Mouse (Mus musculus): Measurements from ENCODE around the gene Kcnma1. TPM values are rescaled to one million over a fixed set of nuclear protein-coding genes. Genes with fewer than 3 reads are reported as not detected.

The Kcnma1 gene
- polyA plus RNA-seq, 1 experiment from 2014 or later = 0.39 TPM

DNA sequence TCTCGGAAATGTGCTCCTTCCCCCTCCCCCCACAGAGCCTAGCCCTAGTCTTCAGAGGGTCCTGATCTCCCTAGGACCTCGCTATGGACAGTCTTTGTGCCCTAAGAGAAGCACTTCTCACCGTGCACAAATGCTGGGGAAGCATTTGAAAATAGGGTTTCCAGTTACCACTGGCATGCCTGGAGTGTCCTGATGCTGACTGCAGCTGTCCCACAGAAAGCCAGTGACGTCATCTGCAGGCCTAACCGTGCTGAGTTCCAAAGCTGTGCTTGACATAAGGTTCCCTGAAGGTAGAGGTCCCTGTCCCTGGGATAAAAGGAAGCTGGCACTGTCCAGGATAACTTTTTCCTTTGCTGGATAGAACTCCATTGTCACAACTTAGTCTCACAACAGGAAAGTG, 71.1 kb downstream of the Kcnma1 start:
- H3K4me1 ChIP-seq (ENCODE audit: control insufficient read depth, insufficient read depth, low read length) = no peaks in the 10 kb centered on the region
- ATAC-seq (replicated peaks; ENCODE audit: insufficient number of reproducible peaks, low FRiP score, low TSS enrichment) = no peak

DNA sequence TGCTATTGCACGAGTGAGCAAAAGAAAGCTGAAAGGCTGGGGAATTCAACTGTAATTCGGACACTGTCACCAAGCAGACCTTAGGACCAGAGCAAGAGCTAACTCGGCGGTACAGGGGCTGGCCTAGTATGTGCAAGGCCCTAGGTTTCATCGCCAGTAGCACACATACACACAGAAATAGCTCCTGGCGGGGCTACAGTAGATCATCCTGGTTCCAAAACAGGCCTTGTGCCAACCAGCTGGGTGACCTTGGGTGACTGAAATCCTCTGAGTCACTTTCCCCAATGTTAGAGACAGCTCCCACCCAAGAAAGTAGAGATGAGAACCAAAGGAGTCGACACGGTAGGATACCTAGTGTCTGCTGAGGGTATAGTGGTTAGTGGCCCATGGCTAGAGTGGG, 72.2 kb downstream of the Kcnma1 start:
- H3K27me3 ChIP-seq (ENCODE audit: control insufficient read depth, insufficient read depth, low read length) = no peaks in the 10 kb centered on the region
- H3K9me3 ChIP-seq (replicated peaks; ENCODE audit: control insufficient read depth, low read length) = no peaks in the 10 kb centered on the region
- H3K27ac ChIP-seq (ENCODE audit: low read depth, low read length) = no peak overlapping the region
- H3K36me3 ChIP-seq (ENCODE audit: control insufficient read depth, insufficient read depth, low read length) = no peaks in the 10 kb centered on the region
- H3K4me2 ChIP-seq = no peak overlapping the region
- H3K4me1 ChIP-seq (ENCODE audit: control insufficient read depth, insufficient read depth, low read length) = no peaks in the 10 kb centered on the region
- 72% methylated on average over 8 of the region's 8 CpGs for WGBS (ENCODE audit: insufficient replicate concordance)
- H3K9ac ChIP-seq (ENCODE audit: low read depth, low read length) = no peak overlapping the region
- no peak for ATAC-seq (replicated peaks; ENCODE audit: insufficient number of reproducible peaks, low FRiP score, low TSS enrichment)
- no peak overlapping the region for H3K4me3 ChIP-seq (ENCODE audit: low read depth, low read length)

More for the DNA sequence above, 71.1 kb downstream of the Kcnma1 start:
- no peak overlapping the region for H3K4me2 ChIP-seq
- no peak overlapping the region for H3K9ac ChIP-seq (ENCODE audit: low read depth, low read length)
- no peak overlapping the region for H3K4me3 ChIP-seq (ENCODE audit: low read depth, low read length)
- no peak overlapping the region for H3K27ac ChIP-seq (ENCODE audit: low read depth, low read length)
- H3K9me3 ChIP-seq (replicated peaks; ENCODE audit: control insufficient read depth, low read length) = no peaks in the 10 kb centered on the region
- 46% methylated on average over 5 of the region's 5 CpGs for WGBS (ENCODE audit: insufficient replicate concordance)
- no peaks in the 10 kb centered on the region for H3K36me3 ChIP-seq (ENCODE audit: control insufficient read depth, insufficient read depth, low read length)
- H3K27me3 ChIP-seq (ENCODE audit: control insufficient read depth, insufficient read depth, low read length) = no peaks in the 10 kb centered on the region

DNA sequence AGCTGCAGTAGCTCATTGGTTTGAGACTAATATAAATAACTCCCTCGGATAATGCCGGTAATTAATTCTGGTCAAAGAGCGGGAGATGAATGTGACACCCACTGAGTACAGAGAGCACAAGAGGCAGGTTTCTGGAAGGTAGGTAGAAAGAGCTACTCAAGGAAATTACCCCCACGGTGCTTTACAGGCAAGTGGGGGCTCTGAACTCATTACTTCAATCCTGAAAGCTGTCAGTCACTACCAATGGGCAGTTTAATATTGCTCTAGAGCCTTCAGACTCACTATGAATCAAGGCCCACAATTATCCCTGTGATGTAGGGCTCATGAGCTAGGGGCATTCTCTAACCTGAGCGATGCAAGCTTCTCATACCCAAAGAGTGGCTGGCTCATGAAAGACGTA, 79.3 kb downstream of the Kcnma1 start:
- no peaks in the 10 kb centered on the region for H3K36me3 ChIP-seq (ENCODE audit: control insufficient read depth, insufficient read depth, low read length)
- WGBS (ENCODE audit: insufficient replicate concordance) = 82% methylated on average over 6 of the region's 6 CpGs

DNA sequence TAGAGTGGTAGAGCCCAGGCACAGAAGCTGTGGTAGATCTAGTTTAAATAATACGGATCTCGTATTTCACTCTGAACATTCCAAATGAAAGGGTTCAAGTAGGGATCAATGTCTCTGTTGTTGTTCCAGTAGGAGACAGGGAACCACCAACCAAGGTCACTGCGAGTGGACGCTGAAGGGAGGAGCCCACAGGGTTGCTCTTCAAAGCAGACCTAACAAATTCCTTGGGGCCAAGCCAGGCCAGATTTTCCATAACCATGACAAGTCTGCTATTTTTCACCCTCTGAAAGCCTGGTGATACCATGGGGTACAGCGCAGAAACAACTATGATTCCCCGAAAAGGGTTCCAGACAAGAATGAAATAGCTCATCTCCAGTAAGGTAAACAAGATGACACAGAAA, 82.6 kb downstream of the Kcnma1 start:
- H3K9ac ChIP-seq (ENCODE audit: low read depth, low read length) = no peak overlapping the region
- H3K27ac ChIP-seq (ENCODE audit: low read depth, low read length) = no peak overlapping the region
- H3K4me1 ChIP-seq (ENCODE audit: control insufficient read depth, insufficient read depth, low read length) = no peaks in the 10 kb centered on the region
- no peak for ATAC-seq (replicated peaks; ENCODE audit: insufficient number of reproducible peaks, low FRiP score, low TSS enrichment)
- no peak overlapping the region for H3K4me3 ChIP-seq (ENCODE audit: low read depth, low read length)
- WGBS (ENCODE audit: insufficient replicate concordance) = 63% methylated on average over 6 of the region's 6 CpGs
- no peak overlapping the region for H3K4me2 ChIP-seq
- no peaks in the 10 kb centered on the region for H3K27me3 ChIP-seq (ENCODE audit: control insufficient read depth, insufficient read depth, low read length)
- H3K9me3 ChIP-seq (replicated peaks; ENCODE audit: control insufficient read depth, low read length) = no peaks in the 10 kb centered on the region
- no peaks in the 10 kb centered on the region for H3K36me3 ChIP-seq (ENCODE audit: control insufficient read depth, insufficient read depth, low read length)

More for the DNA sequence above, 79.3 kb downstream of the Kcnma1 start:
- Histone ChIP-seq H3K27me3 (ENCODE audit: control insufficient read depth, insufficient read depth, low read length) (no peaks in the 10 kb centered on the region), H3K27ac (ENCODE audit: low read depth, low read length) (no peak overlapping the region), H3K9ac (ENCODE audit: low read depth, low read length) (no peak overlapping the region), H3K4me3 (ENCODE audit: low read depth, low read length) (no peak overlapping the region), H3K9me3 (replicated peaks; ENCODE audit: control insufficient read depth, low read length) (no peaks in the 10 kb centered on the region), H3K4me1 (ENCODE audit: control insufficient read depth, insufficient read depth, low read length) (no peaks in the 10 kb centered on the region), H3K4me2 (no peak overlapping the region)
- no peak for ATAC-seq (replicated peaks; ENCODE audit: insufficient number of reproducible peaks, low FRiP score, low TSS enrichment)

DNA sequence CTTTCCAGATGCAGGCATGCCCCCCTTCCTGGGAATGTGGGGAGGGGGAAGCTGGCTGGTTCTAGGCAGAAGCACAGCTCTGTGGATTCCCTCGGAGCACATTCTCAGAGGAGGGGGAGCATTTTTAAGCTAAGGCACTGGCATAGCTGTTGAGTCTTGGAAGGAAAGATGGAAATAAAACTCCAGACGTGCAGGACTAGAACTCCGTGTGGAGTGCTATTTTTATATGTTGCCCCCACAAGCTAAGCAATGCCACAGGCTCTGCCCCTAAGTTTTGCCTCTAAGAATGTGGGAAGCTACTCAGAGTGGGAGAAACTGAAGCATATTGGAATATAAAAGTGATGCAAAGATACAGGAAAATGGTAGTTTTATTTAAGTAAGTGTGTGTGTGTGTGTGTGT, 85.1 kb downstream of the Kcnma1 start:
- no peak overlapping the region for H3K4me2 ChIP-seq
- H3K27me3 ChIP-seq (ENCODE audit: control insufficient read depth, insufficient read depth, low read length) = no peaks in the 10 kb centered on the region

DNA sequence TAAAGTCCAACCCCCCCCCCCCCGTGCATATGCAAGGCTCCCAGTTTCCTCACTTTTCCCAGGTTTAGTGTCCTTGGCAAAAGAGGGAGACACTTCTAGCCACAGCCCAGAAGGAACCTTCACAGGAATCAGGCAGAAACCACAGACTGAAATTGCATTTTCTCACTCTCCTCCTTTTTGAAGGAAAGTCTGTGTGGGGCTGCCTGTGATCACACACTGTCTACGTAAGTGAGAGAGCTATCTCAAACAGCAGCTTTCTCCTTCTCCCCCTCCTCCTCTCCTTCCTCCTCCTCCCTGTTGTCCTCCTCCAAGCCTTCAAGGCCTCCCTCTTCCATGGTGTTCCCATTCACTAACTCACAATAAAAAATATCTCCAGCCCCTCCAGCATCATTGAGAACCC, 90.9 kb downstream of the Kcnma1 start:
- Histone ChIP-seq H3K9me3 (replicated peaks; ENCODE audit: control insufficient read depth, low read length) (no peaks in the 10 kb centered on the region), H3K9ac (ENCODE audit: low read depth, low read length) (no peak overlapping the region), H3K4me2 (no peak overlapping the region), H3K4me1 (ENCODE audit: control insufficient read depth, insufficient read depth, low read length) (no peaks in the 10 kb centered on the region), H3K36me3 (ENCODE audit: control insufficient read depth, insufficient read depth, low read length) (no peaks in the 10 kb centered on the region), H3K4me3 (ENCODE audit: low read depth, low read length) (no peak overlapping the region), H3K27me3 (ENCODE audit: control insufficient read depth, insufficient read depth, low read length) (no peaks in the 10 kb centered on the region), H3K27ac (ENCODE audit: low read depth, low read length) (no peak overlapping the region)
- no peak for ATAC-seq (replicated peaks; ENCODE audit: insufficient number of reproducible peaks, low FRiP score, low TSS enrichment)
- 76% methylated on average over 2 of the region's 2 CpGs for WGBS (ENCODE audit: insufficient replicate concordance)

More for the DNA sequence above, 85.1 kb downstream of the Kcnma1 start:
- H3K9ac ChIP-seq (ENCODE audit: low read depth, low read length) = no peak overlapping the region
- no peaks in the 10 kb centered on the region for H3K36me3 ChIP-seq (ENCODE audit: control insufficient read depth, insufficient read depth, low read length)
- no peaks in the 10 kb centered on the region for H3K9me3 ChIP-seq (replicated peaks; ENCODE audit: control insufficient read depth, low read length)
- H3K4me1 ChIP-seq (ENCODE audit: control insufficient read depth, insufficient read depth, low read length) = no peaks in the 10 kb centered on the region
- no peak overlapping the region for H3K27ac ChIP-seq (ENCODE audit: low read depth, low read length)
- WGBS (ENCODE audit: insufficient replicate concordance) = 68% methylated on average over 3 of the region's 3 CpGs
- no peak overlapping the region for H3K4me3 ChIP-seq (ENCODE audit: low read depth, low read length)
- no peak for ATAC-seq (replicated peaks; ENCODE audit: insufficient number of reproducible peaks, low FRiP score, low TSS enrichment)

DNA sequence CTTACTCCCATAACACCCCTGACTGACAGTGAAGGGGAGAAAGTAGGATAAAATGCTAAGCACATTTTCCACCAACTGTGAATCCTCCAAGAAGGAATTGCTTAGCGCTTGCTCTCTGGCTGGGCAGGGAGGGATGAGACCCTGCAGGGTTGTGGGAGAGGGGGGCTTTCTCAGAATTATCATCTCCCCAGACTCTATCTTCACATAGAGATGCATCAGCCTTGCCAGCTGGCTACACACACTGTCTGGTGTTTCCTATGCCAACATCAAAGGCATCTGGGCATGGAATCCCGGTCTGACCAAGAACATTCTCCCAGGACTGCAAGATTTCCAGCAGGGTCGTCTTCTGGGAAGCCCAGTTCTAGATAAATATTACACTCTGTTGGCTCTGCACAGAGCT, 91.5 kb downstream of the Kcnma1 start:
- Histone ChIP-seq H3K4me3 (ENCODE audit: low read depth, low read length) (no peak overlapping the region), H3K4me1 (ENCODE audit: control insufficient read depth, insufficient read depth, low read length) (no peaks in the 10 kb centered on the region), H3K4me2 (no peak overlapping the region), H3K27me3 (ENCODE audit: control insufficient read depth, insufficient read depth, low read length) (no peaks in the 10 kb centered on the region), H3K27ac (ENCODE audit: low read depth, low read length) (no peak overlapping the region), H3K9ac (ENCODE audit: low read depth, low read length) (no peak overlapping the region), H3K36me3 (ENCODE audit: control insufficient read depth, insufficient read depth, low read length) (no peaks in the 10 kb centered on the region), H3K9me3 (replicated peaks; ENCODE audit: control insufficient read depth, low read length) (no peaks in the 10 kb centered on the region)
- no peak for ATAC-seq (replicated peaks; ENCODE audit: insufficient number of reproducible peaks, low FRiP score, low TSS enrichment)
- 68% methylated on average over 3 of the region's 3 CpGs for WGBS (ENCODE audit: insufficient replicate concordance)

DNA sequence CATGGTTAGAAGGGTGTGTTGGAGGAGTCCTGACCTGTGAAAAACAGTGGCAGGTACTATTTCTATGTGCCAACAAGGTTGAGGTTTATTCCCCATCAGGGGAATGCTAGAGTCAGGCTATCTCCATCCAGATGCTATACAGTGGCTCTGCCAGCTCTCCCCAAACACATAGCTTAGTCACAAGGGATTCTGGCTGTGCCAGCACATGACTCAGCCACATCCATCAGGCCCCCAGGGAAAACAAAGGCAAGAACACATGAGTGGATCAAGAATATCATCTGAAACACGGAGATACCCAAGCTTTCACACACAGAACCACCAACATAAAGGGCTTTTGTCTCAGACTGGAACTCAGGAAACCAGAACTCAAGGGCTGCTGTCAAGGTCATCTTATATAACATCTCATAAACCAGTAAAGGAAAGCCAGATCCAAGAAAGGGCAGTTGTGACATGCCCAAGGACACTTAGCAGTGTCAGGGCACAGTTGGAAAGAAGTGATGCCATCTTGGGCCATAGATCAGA, 103.1 kb downstream of the Kcnma1 start:
- no peaks in the 10 kb centered on the region for H3K27me3 ChIP-seq (ENCODE audit: control insufficient read depth, insufficient read depth, low read length)
- no peak overlapping the region for H3K4me3 ChIP-seq (ENCODE audit: low read depth, low read length)
- no peaks in the 10 kb centered on the region for H3K36me3 ChIP-seq (ENCODE audit: control insufficient read depth, insufficient read depth, low read length)
- no peak overlapping the region for H3K27ac ChIP-seq (ENCODE audit: low read depth, low read length)
- ATAC-seq (replicated peaks; ENCODE audit: insufficient number of reproducible peaks, low FRiP score, low TSS enrichment) = no peak
- H3K9me3 ChIP-seq (replicated peaks; ENCODE audit: control insufficient read depth, low read length) = no peaks in the 10 kb centered on the region
- WGBS (ENCODE audit: insufficient replicate concordance) = 55% methylated on average over 1 of the region's 1 CpGs
- no peak overlapping the region for H3K4me2 ChIP-seq
- no peak overlapping the region for H3K9ac ChIP-seq (ENCODE audit: low read depth, low read length)
- H3K4me1 ChIP-seq (ENCODE audit: control insufficient read depth, insufficient read depth, low read length) = no peaks in the 10 kb centered on the region

DNA sequence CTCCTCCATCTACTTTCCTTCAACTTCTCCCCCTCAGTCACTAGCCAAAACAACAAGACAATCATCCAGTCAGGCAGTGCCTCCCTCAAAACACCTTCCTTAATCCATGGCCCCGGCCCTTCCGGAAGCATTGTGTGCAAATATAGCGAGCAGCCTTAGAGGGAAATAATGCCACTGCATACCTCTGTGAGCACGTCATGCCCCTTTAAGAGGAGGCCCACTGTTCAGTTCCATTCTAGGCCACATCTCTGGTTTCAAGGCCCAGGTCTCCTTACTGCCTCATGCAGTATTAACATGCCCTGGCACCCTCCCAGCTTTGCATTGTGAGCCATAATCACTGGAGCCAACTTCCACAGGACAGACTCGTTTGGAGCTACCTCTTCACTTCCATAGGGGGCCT, 105.7 kb downstream of the Kcnma1 start:
- H3K9me3 ChIP-seq (replicated peaks; ENCODE audit: control insufficient read depth, low read length) = no peaks in the 10 kb centered on the region
- ATAC-seq (replicated peaks; ENCODE audit: insufficient number of reproducible peaks, low FRiP score, low TSS enrichment) = no peak

More for the DNA sequence above, 105.7 kb downstream of the Kcnma1 start:
- Histone ChIP-seq H3K36me3 (ENCODE audit: control insufficient read depth, insufficient read depth, low read length) (no peaks in the 10 kb centered on the region), H3K27me3 (ENCODE audit: control insufficient read depth, insufficient read depth, low read length) (no peaks in the 10 kb centered on the region), H3K9ac (ENCODE audit: low read depth, low read length) (no peak overlapping the region), H3K27ac (ENCODE audit: low read depth, low read length) (no peak overlapping the region), H3K4me1 (ENCODE audit: control insufficient read depth, insufficient read depth, low read length) (no peaks in the 10 kb centered on the region), H3K4me2 (no peak overlapping the region), H3K4me3 (ENCODE audit: low read depth, low read length) (no peak overlapping the region)
- WGBS (ENCODE audit: insufficient replicate concordance) = 54% methylated on average over 5 of the region's 5 CpGs

Measured in heart, embryonic 11.5 days (tissue).